Mouse (Mus musculus) frontal cortex, postnatal 25 days (tissue): ENCODE data around the gene Drd3.

ENCODE experiments used
- DNase-seq, 2 experiments: peaks; one replicate each; pipeline ENCODE4 v3.0.0; 2022; ENCODE audit warnings: low spot score in 2 of 2

Drd3 gene

GRCm38 (mm10) chr16:43801791-43802307 is 48.0 kb downstream of the Drd3 start:
- DNase-seq: peak; percentile 65

- no peak for DNase-seq
These were observed 48.6 kb downstream of the Drd3 start for GRCm38 (mm10) chr16:43802466-43802865.

GRCm38 (mm10) chr16:43804364-43804763 is 50.5 kb downstream of the Drd3 start:
- DNase-seq: no peak

DNA sequence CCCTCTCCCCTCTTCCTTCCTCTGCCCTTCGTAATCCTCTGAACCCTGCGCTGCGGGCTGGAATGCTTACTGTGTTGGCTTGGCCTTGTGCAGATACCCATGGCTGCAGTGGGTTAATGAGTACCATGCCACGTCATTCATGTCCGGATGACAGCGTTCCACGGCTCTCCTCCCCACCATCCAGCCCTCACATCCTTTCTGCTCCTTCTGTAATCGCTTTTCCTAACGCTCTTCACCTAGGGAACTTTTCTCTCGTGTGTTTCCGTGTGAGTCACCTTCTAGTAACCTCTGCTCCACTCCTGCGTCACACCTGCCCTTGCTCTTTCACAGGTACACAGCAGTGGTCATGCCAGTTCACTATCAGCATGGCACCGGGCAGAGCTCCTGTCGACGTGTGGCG is 53.2 kb downstream of the Drd3 start:
- no peak for DNase-seq

- DNase-seq: no peak
These were observed 55.6 kb downstream of the Drd3 start for GRCm38 (mm10) chr16:43809429-43809828.

- DNase-seq: no peak
These were observed 57.6 kb downstream of the Drd3 start for GRCm38 (mm10) chr16:43811402-43811801.

- no peak for DNase-seq
These were observed 60.8 kb downstream of the Drd3 start for GRCm38 (mm10) chr16:43814644-43815043.

DNA sequence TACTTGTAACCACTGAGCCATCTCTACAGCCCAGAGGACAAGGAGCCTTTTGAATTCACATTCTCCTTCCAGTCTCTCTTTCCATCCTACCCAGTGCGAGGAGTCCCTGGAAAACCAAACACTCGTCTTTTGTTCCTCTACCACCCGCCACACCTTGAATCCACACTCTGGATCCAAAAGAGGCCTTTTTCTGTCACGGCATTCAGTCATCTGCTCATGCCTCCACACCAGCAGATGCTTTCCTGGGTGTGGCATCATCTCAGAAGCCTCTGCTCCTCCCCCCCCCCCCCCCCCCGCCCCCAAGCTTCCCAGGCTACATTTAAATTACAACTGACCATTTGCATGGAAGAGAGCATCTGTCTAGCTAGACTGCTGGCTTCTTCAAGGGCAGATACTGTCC is 62.5 kb downstream of the Drd3 start:
- DNase-seq: no peak

DNA sequence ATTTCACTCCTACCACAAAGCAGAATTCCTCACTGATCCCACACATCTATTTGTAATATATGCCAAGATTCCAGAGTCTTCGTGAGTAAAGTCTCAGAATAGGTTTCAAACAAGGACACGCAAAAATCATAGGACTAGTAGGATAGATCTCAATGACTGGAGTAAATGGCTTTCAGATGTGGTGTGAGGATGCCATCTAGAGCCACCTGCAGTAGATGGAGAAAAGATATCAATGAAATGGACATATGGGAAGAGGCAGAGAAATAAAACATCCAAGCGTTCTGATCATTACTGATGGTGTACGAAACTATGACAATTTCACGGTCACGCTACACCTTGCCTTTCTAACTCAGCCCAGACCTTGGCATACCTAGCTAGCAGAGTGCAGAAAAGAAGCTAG is 64.6 kb downstream of the Drd3 start:
- DNase-seq: no peak

DNA sequence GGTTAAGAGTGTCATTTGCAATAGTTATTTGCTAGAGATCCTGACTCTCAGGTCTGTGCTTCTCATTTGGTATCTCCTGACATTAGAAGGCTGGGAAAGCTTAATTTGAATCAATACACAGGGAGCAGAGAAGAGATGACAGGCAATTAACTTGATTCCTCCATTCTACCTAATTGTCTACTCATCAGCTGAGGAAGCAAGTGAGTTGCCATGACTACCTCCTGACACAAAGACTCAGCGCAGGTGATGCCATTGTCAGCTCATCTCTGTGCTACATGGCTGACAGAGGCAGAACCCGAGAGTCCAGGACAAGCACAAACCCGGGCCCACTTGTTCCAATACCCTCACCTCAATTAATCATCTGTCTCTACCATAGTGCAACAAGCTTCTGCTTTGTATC is 73.7 kb downstream of the Drd3 start:
- no peak for DNase-seq

DNA sequence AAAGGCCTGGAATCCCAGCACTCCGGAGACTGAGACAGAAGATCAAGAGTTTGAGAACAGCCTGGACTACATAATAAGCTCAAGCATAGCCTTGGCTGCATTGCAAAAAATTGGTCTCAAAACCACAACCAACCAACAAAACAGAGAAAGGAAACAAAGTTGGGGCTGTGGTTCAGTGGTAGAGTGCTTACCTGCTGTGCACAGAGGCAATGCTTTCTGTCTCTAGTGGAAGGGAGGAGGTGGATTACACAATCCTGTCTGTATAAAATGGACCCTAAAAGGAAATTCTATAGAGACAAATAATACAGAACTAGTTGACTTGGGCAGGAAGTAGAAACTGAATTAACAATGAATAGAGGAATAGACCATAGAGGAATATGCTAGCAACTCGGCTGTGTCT is 78.1 kb downstream of the Drd3 start:
- DNase-seq: no peak

- no peak for DNase-seq
These were observed 87.4 kb downstream of the Drd3 start for GRCm38 (mm10) chr16:43841236-43841635.

GRCm38 (mm10) chr16:43849839-43850238 is 96.0 kb downstream of the Drd3 start:
- no peak for DNase-seq

- DNase-seq: no peak
These were observed 105.2 kb downstream of the Drd3 start for GRCm38 (mm10) chr16:43858941-43859476.

DNA sequence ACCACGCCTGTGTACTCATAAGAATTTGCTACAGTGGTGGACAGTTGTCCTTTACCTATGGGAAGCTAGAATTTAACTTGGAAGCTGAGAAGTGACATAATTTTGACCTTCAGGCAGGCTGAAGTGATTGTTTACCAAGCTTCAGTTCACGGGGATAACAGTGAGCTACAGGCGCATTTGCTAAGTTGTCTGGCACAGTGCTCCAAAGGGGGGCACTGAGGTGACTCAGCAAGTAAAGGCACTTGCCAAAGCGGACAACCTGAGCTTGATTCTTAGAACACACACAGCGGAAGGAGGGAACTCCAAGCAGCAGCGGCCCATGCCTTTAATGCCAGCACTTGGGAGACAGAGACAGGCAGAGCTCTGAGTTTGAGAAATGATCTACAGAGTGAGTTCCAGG is 106.8 kb downstream of the Drd3 start:
- no peak for DNase-seq

DNA sequence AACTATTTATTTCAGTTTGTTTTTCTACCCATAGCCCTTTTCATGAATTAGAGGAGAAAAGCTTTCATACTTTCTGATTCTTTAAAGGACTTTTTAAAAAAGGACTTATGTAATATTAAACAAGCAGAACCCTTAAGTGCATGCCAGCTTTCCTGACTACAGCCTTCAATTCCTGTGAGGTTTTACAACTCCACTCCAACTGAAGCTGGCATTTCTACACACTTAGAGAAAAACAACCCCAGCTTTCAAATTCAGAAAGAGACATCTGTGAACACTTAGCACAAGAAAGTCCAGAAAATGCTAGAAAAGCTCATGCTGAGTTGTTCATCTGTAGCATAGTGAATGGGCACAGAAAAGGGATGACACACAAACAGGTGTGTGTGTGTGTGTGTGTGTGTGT is 116.0 kb downstream of the Drd3 start:
- no peak for DNase-seq

DNA sequence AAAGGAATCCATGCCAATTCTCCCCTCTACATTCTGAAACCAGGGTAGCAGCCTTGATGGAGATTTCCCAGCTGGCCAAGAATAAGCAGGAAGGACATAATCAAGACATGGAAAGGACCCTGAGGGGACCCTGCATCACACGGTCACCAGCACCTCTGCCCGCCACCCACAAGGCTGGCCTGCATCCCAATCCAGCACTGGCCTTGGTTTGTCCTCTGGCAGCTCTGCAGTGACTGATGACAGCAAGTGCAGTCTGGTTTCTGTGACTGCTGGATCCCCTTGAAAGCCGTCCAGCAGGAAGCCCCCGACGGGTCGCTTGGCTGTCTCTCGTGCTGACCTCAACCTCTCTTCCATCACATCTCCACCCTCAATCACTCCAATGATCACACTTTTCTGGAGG is 117.6 kb downstream of the Drd3 start:
- no peak for DNase-seq
